Mouse (Mus musculus): ENCODE results near the gene Strap.

- no peak for TF ChIP-seq CHD2 (IDR thresholded peaks at IDR 0.05; ENCODE audit: low read depth, low read length)
- TF ChIP-seq ZC3H11A (IDR thresholded peaks at IDR 0.05; ENCODE audit: borderline replicate concordance, low read depth, low read length): no peak
- no peak for TF ChIP-seq HCFC1 (IDR thresholded peaks at IDR 0.05; ENCODE audit: borderline replicate concordance, insufficient read depth, low read length)
These were observed 40.3 kb downstream of the Strap start for GRCm38 (mm10) chr6:137775159-137775558.
